Mouse (Mus musculus) heart, embryonic 12.5 days (tissue): ENCODE data around the gene Actg1. TPM values are rescaled to one million over a fixed set of nuclear protein-coding genes. Genes with fewer than 3 reads are reported as not detected.

Source experiments
- ATAC-seq: fragments of 200-750 bp; cut with Nextera tagmentation; 2 replicates; pipeline ENCODE4 v1.8.0; 2017; ENCODE audit warnings: moderate TSS enrichment, moderate library complexity; ENCODE audit not compliant: insufficient number of reproducible peaks, low FRiP score
- H3K27ac ChIP-seq: fragments of 300-500 bp; sonication (generic); 2 replicates; pipeline ENCODE4 v1.5.1; 2016; ENCODE audit warnings: mild to moderate bottlenecking, moderate library complexity; ENCODE audit not compliant: poor library complexity, severe bottlenecking
- H3K27me3 ChIP-seq: fragments of 300-500 bp; sonication (generic); replicated peaks from 2 replicates; pipeline ENCODE4 v1.6.1; 2016; ENCODE audit warnings: mild to moderate bottlenecking, moderate library complexity
- H3K36me3 ChIP-seq: fragments of 300-500 bp; sonication (generic); 2 replicates; pipeline ENCODE4 v1.6.1; 2016; ENCODE audit warnings: mild to moderate bottlenecking, moderate library complexity
- H3K4me1 ChIP-seq: fragments of 300-500 bp; sonication (generic); replicated peaks from 2 replicates; pipeline ENCODE4 v1.6.1; 2016; ENCODE audit warnings: mild to moderate bottlenecking
- H3K4me2 ChIP-seq: fragments of 300-500 bp; sonication (generic); 2 replicates; pipeline ENCODE4 v1.6.1; 2016; ENCODE audit warnings: mild to moderate bottlenecking, moderate library complexity
- H3K4me3 ChIP-seq: fragments of 300-500 bp; sonication (generic); 2 replicates; pipeline ENCODE4 v1.5.1; 2016; ENCODE audit warnings: mild to moderate bottlenecking
- H3K9ac ChIP-seq: fragments of 300-500 bp; sonication (generic); 2 replicates; pipeline ENCODE4 v1.6.1; 2016; ENCODE audit warnings: mild to moderate bottlenecking, moderate library complexity
- H3K9me3 ChIP-seq: fragments of 300-500 bp; sonication (generic); replicated peaks from 2 replicates; pipeline ENCODE4 v1.6.1; 2016; ENCODE audit warnings: mild to moderate bottlenecking, moderate library complexity
- WGBS: fragments of 180-500 bp; shearing (Covaris S2); methylation state at CpG from one replicate; pipeline ENCODE4 v1.1.7; 2016; 5-methylcytosine and 5-hydroxymethylcytosine counted together
- polyA plus RNA-seq: library from polyadenylated mRNA; unstranded; fragments of >200 nt; fragmentation: Nextera tagmentation; extraction: Ambion mirVana; gene quantifications from 2 replicates; pipeline ENCODE4 v1.2.1, GENCODE M21; 2016

Gene Actg1
- polyA plus RNA-seq, 1 experiment from 2014 or later: 1,404 TPM

GRCm38 (mm10) chr11:120316690-120317254 is 31.6 kb downstream of the Actg1 start:
- H3K4me2 ChIP-seq: peak overlapping the region; percentile 97
- peak; percentile 37 for ATAC-seq

GRCm38 (mm10) chr11:120315832-120316689 is 32.3 kb downstream of the Actg1 start:
- 15% methylated on average over 37 of the region's 37 CpGs for WGBS
- ATAC-seq: peak; percentile 97
- H3K27me3 ChIP-seq: no peaks in the 10 kb centered on the region

More at GRCm38 (mm10) chr11:120316690-120317254, 31.6 kb downstream of the Actg1 start:
- Histone ChIP-seq H3K4me3 (peak overlapping the region; percentile 52), H3K36me3 (no peaks in the 10 kb centered on the region), H3K9ac (peak overlapping the region; percentile 82), H3K27ac (peak overlapping the region; percentile 100), H3K27me3 (no peaks in the 10 kb centered on the region), H3K4me1 (peaks cover 31% of the 10 kb centered on the region), H3K9me3 (no peaks in the 10 kb centered on the region)
- 15% methylated on average over 13 of the region's 13 CpGs for WGBS

GRCm38 (mm10) chr11:120315416-120315761 is 33.0 kb downstream of the Actg1 start:
- Histone ChIP-seq H3K4me1 (peaks cover 41% of the 10 kb centered on the region), H3K4me3 (peak overlapping the region; percentile 52), H3K27me3 (no peaks in the 10 kb centered on the region), H3K36me3 (no peaks in the 10 kb centered on the region), H3K9ac (peak overlapping the region; percentile 82), H3K9me3 (no peaks in the 10 kb centered on the region), H3K27ac (peak overlapping the region; percentile 100), H3K4me2 (peak overlapping the region; percentile 97)
- WGBS: 46% methylated on average over 4 of the region's 4 CpGs
- no peak for ATAC-seq

More at GRCm38 (mm10) chr11:120315832-120316689, 32.3 kb downstream of the Actg1 start:
- Histone ChIP-seq H3K4me1 (peaks cover 38% of the 10 kb centered on the region), H3K36me3 (no peaks in the 10 kb centered on the region), H3K27ac (peak overlapping the region; percentile 100), H3K9me3 (no peaks in the 10 kb centered on the region), H3K4me2 (peak overlapping the region; percentile 97), H3K4me3 (peak overlapping the region; percentile 52), H3K9ac (peak overlapping the region; percentile 82)

- H3K9me3 ChIP-seq: no peaks in the 10 kb centered on the region
- ATAC-seq: no peak
- H3K4me3 ChIP-seq: 0 out of 2 replicates have a peak overlapping the region, but pooled peaks have one; percentile 52
- H3K4me1 ChIP-seq: peaks cover 44% of the 10 kb centered on the region
- H3K27me3 ChIP-seq: no peaks in the 10 kb centered on the region
- peak overlapping the region; percentile 82; the same call in 1 of the 2 replicates for H3K9ac ChIP-seq
- peak overlapping the region; percentile 97 for H3K4me2 ChIP-seq
- WGBS: 43% methylated on average over 16 of the region's 16 CpGs
- no peaks in the 10 kb centered on the region for H3K36me3 ChIP-seq
- peak overlapping the region; percentile 100 for H3K27ac ChIP-seq
These were observed 33.5 kb downstream of the Actg1 start for GRCm38 (mm10) chr11:120314721-120315415.

- no peak overlapping the region for H3K27ac ChIP-seq
- no peak overlapping the region for H3K4me3 ChIP-seq
- H3K9ac ChIP-seq: no peak overlapping the region
- H3K9me3 ChIP-seq: no peaks in the 10 kb centered on the region
- ATAC-seq: no peak
- H3K4me2 ChIP-seq: no peak overlapping the region
- H3K27me3 ChIP-seq: no peaks in the 10 kb centered on the region
- H3K4me1 ChIP-seq: peaks cover 44% of the 10 kb centered on the region
- WGBS: 49% methylated on average over 6 of the region's 6 CpGs
- H3K36me3 ChIP-seq: no peaks in the 10 kb centered on the region
These were observed 34.2 kb downstream of the Actg1 start for GRCm38 (mm10) chr11:120313906-120314685.

GRCm38 (mm10) chr11:120312069-120312468 is 36.3 kb downstream of the Actg1 start:
- no peak for ATAC-seq
- H3K4me2 ChIP-seq: no peak overlapping the region
- peak overlapping the region; percentile 94; the same call in 1 of the 2 replicates for H3K27ac ChIP-seq
- no peaks in the 10 kb centered on the region for H3K27me3 ChIP-seq
- no peaks in the 10 kb centered on the region for H3K9me3 ChIP-seq
- peaks cover 50% of the 10 kb centered on the region for H3K4me1 ChIP-seq
- no peak overlapping the region for H3K9ac ChIP-seq
- H3K4me3 ChIP-seq: no peak overlapping the region
- WGBS: 78% methylated on average over 6 of the region's 6 CpGs
- H3K36me3 ChIP-seq: no peaks in the 10 kb centered on the region

- ATAC-seq: no peak
- H3K27ac ChIP-seq: peak overlapping the region; percentile 94
- H3K36me3 ChIP-seq: no peaks in the 10 kb centered on the region
- peak overlapping the region; percentile 81 for H3K4me2 ChIP-seq
- peaks cover 50% of the 10 kb centered on the region for H3K4me1 ChIP-seq
- peak overlapping the region; percentile 48 for H3K4me3 ChIP-seq
- no peaks in the 10 kb centered on the region for H3K9me3 ChIP-seq
- peak overlapping the region; percentile 79 for H3K9ac ChIP-seq
- WGBS: 52% methylated on average over 10 of the region's 10 CpGs
- no peaks in the 10 kb centered on the region for H3K27me3 ChIP-seq
These were observed 36.8 kb downstream of the Actg1 start for GRCm38 (mm10) chr11:120311561-120311960.

GRCm38 (mm10) chr11:120310813-120311312 is 37.5 kb downstream of the Actg1 start:
- H3K27ac ChIP-seq: peak overlapping the region; percentile 94
- WGBS: 3% methylated on average over 45 of the region's 45 CpGs
- ATAC-seq: peak; percentile 92
- H3K9me3 ChIP-seq: no peaks in the 10 kb centered on the region
- H3K4me3 ChIP-seq: peak overlapping the region; percentile 48
- no peaks in the 10 kb centered on the region for H3K36me3 ChIP-seq
- peak overlapping the region; percentile 81 for H3K4me2 ChIP-seq
- peaks cover 57% of the 10 kb centered on the region for H3K4me1 ChIP-seq
- no peaks in the 10 kb centered on the region for H3K27me3 ChIP-seq
- H3K9ac ChIP-seq: peak overlapping the region; percentile 79

- no peak overlapping the region for H3K4me3 ChIP-seq
- no peaks in the 10 kb centered on the region for H3K9me3 ChIP-seq
- no peaks in the 10 kb centered on the region for H3K27me3 ChIP-seq
- H3K9ac ChIP-seq: no peak overlapping the region
- ATAC-seq: no peak
- WGBS: 54% methylated on average over 15 of the region's 15 CpGs
- H3K4me1 ChIP-seq: peaks cover 55% of the 10 kb centered on the region
- no peak overlapping the region for H3K27ac ChIP-seq
- peak overlapping the region; percentile 5; the same call in 1 of the 2 replicates for H3K4me2 ChIP-seq
- H3K36me3 ChIP-seq: no peaks in the 10 kb centered on the region
These were observed 39.7 kb downstream of the Actg1 start for GRCm38 (mm10) chr11:120308441-120309320.
